In genomic region chr2:71294489-71294888, GRCm38 (mm10) we compare ENCODE assay signal across 19 mouse cellular contexts.
DNase-seq lines count a peak whose midpoint lies in the region; ATAC-seq and TF ChIP-seq lines count a peak whose summit lies in the region.
"Had no signal": no experiment of that assay in that cellular context is flagged by ENCODE, and none has a peak within 500 bp of the region (broad histone marks: within the 10 kb centered on the region; RNA-seq: fewer than 3 reads in every experiment).

No protein-coding gene starts in this region.

- H3K27ac ChIP-seq in hindbrain, embryonic 14.5 days: peak overlapping the region; percentile 16
- no peak overlapping the region for H3K27ac ChIP-seq in hindbrain, embryonic 12.5 days
- H3K27ac ChIP-seq in embryonic facial prominence, embryonic 10.5 days (replicated peaks): no peak overlapping the region
- H3K27ac ChIP-seq in forebrain, embryonic 14.5 days (ENCODE audit: low read depth, low read length): no peak overlapping the region; the same call in 1 of the 2 replicates
- H3K27ac ChIP-seq in midbrain, embryonic 16.5 days (ENCODE audit: low read length): peak overlapping the region; percentile 68
- no peak overlapping the region for H3K27ac ChIP-seq in kidney, adult 2 months (ENCODE audit: insufficient read depth, low read depth, low read length)
- H3K27ac ChIP-seq: heart, embryonic 13.5 days; kidney, embryonic 15.5 days; macrophage had no signal

- no peak for TF ChIP-seq POLR2A in kidney, adult 2 months (IDR thresholded peaks at IDR 0.05; ENCODE audit: low read depth, low read length)

- 38% methylated on average over 7 of the region's 7 CpGs for WGBS in hindbrain, embryonic 14.5 days
- 38% methylated on average over 7 of the region's 7 CpGs for WGBS in hindbrain, embryonic 12.5 days
- WGBS in embryonic facial prominence, embryonic 10.5 days: 24% methylated on average over 7 of the region's 7 CpGs
- 11% methylated on average over 7 of the region's 7 CpGs for WGBS in forebrain, embryonic 14.5 days
- WGBS in midbrain, embryonic 16.5 days: 14% methylated on average over 7 of the region's 7 CpGs
- 56% methylated on average over 7 of the region's 7 CpGs for WGBS in kidney, adult 2 months

- H3K4me2 ChIP-seq in hindbrain, embryonic 14.5 days (replicated peaks): no peak overlapping the region
- no peak overlapping the region for H3K4me2 ChIP-seq in hindbrain, embryonic 12.5 days (replicated peaks)
- no peak overlapping the region for H3K4me2 ChIP-seq in forebrain, embryonic 14.5 days (ENCODE audit: low read length)
- H3K4me2 ChIP-seq in midbrain, embryonic 16.5 days (ENCODE audit: low read length): no peak overlapping the region; the same call in 1 of the 2 replicates
- H3K4me2 ChIP-seq: heart, embryonic 13.5 days; kidney, embryonic 15.5 days had no signal

- no peaks in the 10 kb centered on the region for H3K27me3 ChIP-seq in hindbrain, embryonic 14.5 days (ENCODE audit: control insufficient read depth, insufficient read depth, low read length)
- H3K27me3 ChIP-seq in hindbrain, embryonic 12.5 days: no peaks in the 10 kb centered on the region
- no peaks in the 10 kb centered on the region for H3K27me3 ChIP-seq in embryonic facial prominence, embryonic 10.5 days (replicated peaks; ENCODE audit: low read depth, poor library complexity, severe bottlenecking)
- no peaks in the 10 kb centered on the region for H3K27me3 ChIP-seq in forebrain, embryonic 14.5 days (replicated peaks; ENCODE audit: control insufficient read depth, insufficient read depth, low read length)
- H3K27me3 ChIP-seq in midbrain, embryonic 16.5 days (ENCODE audit: control insufficient read depth, insufficient read depth, low read depth, low read length): no peaks in the 10 kb centered on the region
- H3K27me3 ChIP-seq in kidney, adult 2 months (replicated peaks; ENCODE audit: control insufficient read depth, insufficient read depth, low read length): no peaks in the 10 kb centered on the region
- H3K27me3 ChIP-seq: heart, embryonic 13.5 days; kidney, embryonic 15.5 days had no signal

- H3K9ac ChIP-seq in hindbrain, embryonic 14.5 days: no peak overlapping the region
- H3K9ac ChIP-seq in hindbrain, embryonic 12.5 days: no peak overlapping the region
- no peak overlapping the region for H3K9ac ChIP-seq in forebrain, embryonic 14.5 days (ENCODE audit: low read length)
- H3K9ac ChIP-seq in midbrain, embryonic 16.5 days (ENCODE audit: low read depth, low read length): peak overlapping the region; percentile 21; the same call in 1 of the 2 replicates
- H3K9ac ChIP-seq: heart, embryonic 13.5 days; kidney, embryonic 15.5 days had no signal

- H3K9me3 ChIP-seq in hindbrain, embryonic 14.5 days (ENCODE audit: control insufficient read depth, low read length): no peaks in the 10 kb centered on the region
- H3K9me3 ChIP-seq in hindbrain, embryonic 12.5 days (replicated peaks): no peaks in the 10 kb centered on the region
- H3K9me3 ChIP-seq in embryonic facial prominence, embryonic 10.5 days: no peaks in the 10 kb centered on the region
- no peaks in the 10 kb centered on the region for H3K9me3 ChIP-seq in forebrain, embryonic 14.5 days (replicated peaks; ENCODE audit: control insufficient read depth, low read length)
- H3K9me3 ChIP-seq in midbrain, embryonic 16.5 days (replicated peaks; ENCODE audit: control insufficient read depth, low read length, poor library complexity, severe bottlenecking): no peaks in the 10 kb centered on the region
- H3K9me3 ChIP-seq: heart, embryonic 13.5 days; kidney, embryonic 15.5 days had no signal

- no peak for ATAC-seq in hindbrain, embryonic 14.5 days (ENCODE audit: low FRiP score)
- no peak for ATAC-seq in hindbrain, embryonic 12.5 days (ENCODE audit: low FRiP score)
- ATAC-seq in forebrain, embryonic 14.5 days: peak; percentile 48; the same call in 1 of the 2 replicates
- ATAC-seq in midbrain, embryonic 16.5 days: no peak
- ATAC-seq in monocyte, adult 5-6 weeks (replicated peaks; ENCODE audit: insufficient number of reproducible peaks, low FRiP score, low TSS enrichment, poor library complexity, severe bottlenecking): no peak
- ATAC-seq in megakaryocyte progenitor cell, adult 5-6 weeks (replicated peaks; ENCODE audit: poor library complexity): no peak

- no peak for DNase-seq in hindbrain, embryonic 14.5 days (ENCODE audit: low spot score)
- peak; percentile 34 for DNase-seq in embryonic facial prominence, embryonic 10.5 days (ENCODE audit: low spot score)
- peak; percentile 63 for DNase-seq in forebrain, embryonic 14.5 days (ENCODE audit: low spot score)
- no peak for DNase-seq in kidney, adult 2 months
- DNase-seq: adrenal gland, postnatal 25 days; cerebellum, adult 9-11 months; embryo, embryonic 11 days; heart, postnatal 36 days; left cerebral cortex, postnatal 4 days; lung, adult 2 months; right cerebral cortex, postnatal 25 days; thymus, postnatal 36 days had no signal

- peaks cover 29% of the 10 kb centered on the region for H3K36me3 ChIP-seq in hindbrain, embryonic 14.5 days (replicated peaks; ENCODE audit: control insufficient read depth, insufficient read depth)
- 0 out of 2 replicates have a peak, but pooled peaks cover 3% of the 10 kb centered on the region for H3K36me3 ChIP-seq in hindbrain, embryonic 12.5 days
- H3K36me3 ChIP-seq in embryonic facial prominence, embryonic 10.5 days (replicated peaks): peaks cover 2% of the 10 kb centered on the region; the same call in 1 of the 2 replicates
- peaks cover 20% of the 10 kb centered on the region for H3K36me3 ChIP-seq in forebrain, embryonic 14.5 days (ENCODE audit: control insufficient read depth, insufficient read depth, low read length)
- H3K36me3 ChIP-seq in midbrain, embryonic 16.5 days (ENCODE audit: control insufficient read depth, insufficient read depth, low read length): no peaks in the 10 kb centered on the region; the same call in 1 of the 2 replicates
- peaks cover 9% of the 10 kb centered on the region for H3K36me3 ChIP-seq in kidney, adult 2 months (ENCODE audit: control insufficient read depth, insufficient read depth, low read length)

- no peak for TF ChIP-seq CTCF in kidney, adult 2 months (conservative IDR thresholded peaks at IDR 0.05; ENCODE audit: insufficient read depth, insufficient read length, low read depth, low read length)

- H3K4me3 ChIP-seq in hindbrain, embryonic 14.5 days (replicated peaks; ENCODE audit: low read length): no peak overlapping the region
- H3K4me3 ChIP-seq in hindbrain, embryonic 12.5 days: no peak overlapping the region
- H3K4me3 ChIP-seq in embryonic facial prominence, embryonic 10.5 days: no peak overlapping the region
- H3K4me3 ChIP-seq in forebrain, embryonic 14.5 days (ENCODE audit: low read depth, low read length): no peak overlapping the region
- H3K4me3 ChIP-seq in midbrain, embryonic 16.5 days (ENCODE audit: low read depth, low read length): no peak overlapping the region
- H3K4me3 ChIP-seq in kidney, adult 2 months (ENCODE audit: insufficient read depth, low read depth, low read length): no peak overlapping the region
- H3K4me3 ChIP-seq: heart, embryonic 13.5 days; kidney, embryonic 15.5 days had no signal

- H3K4me1 ChIP-seq in hindbrain, embryonic 14.5 days (replicated peaks; ENCODE audit: control insufficient read depth, insufficient read depth, low read length): 0 out of 2 replicates have a peak, but pooled peaks cover 3% of the 10 kb centered on the region
- H3K4me1 ChIP-seq in hindbrain, embryonic 12.5 days: no peaks in the 10 kb centered on the region; the same call in 1 of the 2 replicates
- peaks cover 72% of the 10 kb centered on the region for H3K4me1 ChIP-seq in embryonic facial prominence, embryonic 10.5 days
- peaks cover 6% of the 10 kb centered on the region; the same call in 1 of the 2 replicates for H3K4me1 ChIP-seq in forebrain, embryonic 14.5 days (ENCODE audit: control insufficient read depth, insufficient read depth, low read length)
- peaks cover 22% of the 10 kb centered on the region for H3K4me1 ChIP-seq in midbrain, embryonic 16.5 days (ENCODE audit: control insufficient read depth, insufficient read depth, low read length)
- H3K4me1 ChIP-seq in kidney, adult 2 months (ENCODE audit: control insufficient read depth, insufficient read depth, low read length): no peaks in the 10 kb centered on the region

Comparison
In these comparisons a context has a peak if more than half of its experiments do, and no peak if none do; other contexts are left out.
1. H3K27ac ChIP-seq: peak in hindbrain, embryonic 14.5 days (single experiment) and midbrain, embryonic 16.5 days (single experiment); none in hindbrain, embryonic 12.5 days (single experiment), embryonic facial prominence, embryonic 10.5 days (single experiment), forebrain, embryonic 14.5 days (single experiment) and kidney, adult 2 months (single experiment).
2. DNase-seq: peak in embryonic facial prominence, embryonic 10.5 days (single experiment) and forebrain, embryonic 14.5 days (single experiment); none in hindbrain, embryonic 14.5 days (single experiment) and kidney, adult 2 months (single experiment).